Mouse (Mus musculus) erythroblast, embryonic 14.5 days (primary cell): ENCODE results near the gene Aurkaip1.

Source experiments
- GATA1 ChIP-seq: IDR thresholded peaks from 2 replicates; pipeline ENCODE4 v1.6.1; 2012; ENCODE audit warnings: low read length, inconsistent platforms, mixed read lengths
- TAL1 ChIP-seq: IDR thresholded peaks from 3 replicates; pipeline ENCODE4 v1.6.1; 2012; ENCODE audit warnings: low read length, inconsistent platforms, mixed read lengths

GRCm38 (mm10) chr4:155783486-155784080, 47.5 kb upstream of the Aurkaip1 start:
- TF ChIP-seq TAL1: no peak
- no peak for TF ChIP-seq GATA1
